Mouse (Mus musculus) megakaryocyte, adult 5-6 weeks (primary cell): Measurements from ENCODE around the gene Fance. TPM values are rescaled to one million over a fixed set of nuclear protein-coding genes. Genes with fewer than 3 reads are reported as not detected.
"Not testable (repeated sequence)": the region's sequence is repeated elsewhere in the genome, so short reads cannot be mapped to it uniquely, and the experiment has no call there.

Experiments
- ATAC-seq: 2 replicates; pipeline ENCODE4 v1.8.0; 2016; ENCODE audit warnings: mild to moderate bottlenecking, inconsistent platforms; ENCODE audit not compliant: poor library complexity, severe bottlenecking
- total RNA-seq, 2 experiments: library from RNA; stranded (forward) in 1 of 2; stranded (reverse) in 1 of 2; fragments of 153-499, 151-499 nt in 1 of 2; fragments of 221-1000, 200-1000 nt in 1 of 2; gene quantifications; 2 replicates each; pipeline versions ENCODE4 v1.2.3 to v1.2.4; 2015 to 2017

Gene Fance
- total RNA-seq, 2 experiments from 2014 or later = 11.9 to 14.3 TPM

GRCm38 (mm10) chr17:28345882-28346281 lies 32.6 kb downstream of the Fance start:
- ATAC-seq = no peak

- ATAC-seq = no peak
These were observed 34.0 kb downstream of the Fance start for GRCm38 (mm10) chr17:28347327-28347726.

GRCm38 (mm10) chr17:28348211-28348610 lies 34.9 kb downstream of the Fance start:
- no peak for ATAC-seq

GRCm38 (mm10) chr17:28349264-28349880 lies 36.1 kb downstream of the Fance start:
- no peak for ATAC-seq

GRCm38 (mm10) chr17:28349901-28350465 lies 36.7 kb downstream of the Fance start:
- no peak for ATAC-seq

GRCm38 (mm10) chr17:28350466-28351352 lies 37.4 kb downstream of the Fance start, which contains the start of gene Tead3:
Tead3 (minus strand) TSS chr17:28350817.
- peak; percentile 27; the same call in 1 of the 2 replicates for ATAC-seq

GRCm38 (mm10) chr17:28351353-28351890 lies 38.1 kb downstream of the Fance start:
- ATAC-seq = no peak

- no peak for ATAC-seq
These were observed 38.7 kb downstream of the Fance start for GRCm38 (mm10) chr17:28352018-28352417.

- no peak for ATAC-seq
These were observed 42.6 kb downstream of the Fance start for GRCm38 (mm10) chr17:28355871-28356270.

GRCm38 (mm10) chr17:28358576-28359261 lies 45.4 kb downstream of the Fance start:
- ATAC-seq = not testable (repeated sequence)

GRCm38 (mm10) chr17:28360531-28361277 lies 47.4 kb downstream of the Fance start:
- ATAC-seq = no peak

GRCm38 (mm10) chr17:28361921-28362652 lies 48.8 kb downstream of the Fance start:
- ATAC-seq = no peak

GRCm38 (mm10) chr17:28362653-28363292 lies 49.5 kb downstream of the Fance start:
- ATAC-seq = no peak

GRCm38 (mm10) chr17:28363507-28363906 lies 50.2 kb downstream of the Fance start:
- ATAC-seq = no peak

GRCm38 (mm10) chr17:28365122-28365521 lies 51.8 kb downstream of the Fance start, which contains the start of gene Tulp1:
Tulp1 (minus strand) TSS chr17:28365222.
- ATAC-seq = no peak

- ATAC-seq = peak; percentile 75
These were observed 55.1 kb downstream of the Fance start for GRCm38 (mm10) chr17:28368449-28368848.

GRCm38 (mm10) chr17:28369056-28369455 lies 55.7 kb downstream of the Fance start:
- no peak for ATAC-seq

GRCm38 (mm10) chr17:28371286-28371685 lies 58.0 kb downstream of the Fance start:
- no peak for ATAC-seq

- ATAC-seq = no peak
These were observed 58.6 kb downstream of the Fance start for GRCm38 (mm10) chr17:28371941-28372340.
